Mouse (Mus musculus) cerebellum, adult 11 months (tissue): ENCODE measurements around the gene Phldb2.

Experiments used
- DNase-seq: peaks from one replicate; pipeline ENCODE4 v3.0.0; 2022

Phldb2 gene

DNA sequence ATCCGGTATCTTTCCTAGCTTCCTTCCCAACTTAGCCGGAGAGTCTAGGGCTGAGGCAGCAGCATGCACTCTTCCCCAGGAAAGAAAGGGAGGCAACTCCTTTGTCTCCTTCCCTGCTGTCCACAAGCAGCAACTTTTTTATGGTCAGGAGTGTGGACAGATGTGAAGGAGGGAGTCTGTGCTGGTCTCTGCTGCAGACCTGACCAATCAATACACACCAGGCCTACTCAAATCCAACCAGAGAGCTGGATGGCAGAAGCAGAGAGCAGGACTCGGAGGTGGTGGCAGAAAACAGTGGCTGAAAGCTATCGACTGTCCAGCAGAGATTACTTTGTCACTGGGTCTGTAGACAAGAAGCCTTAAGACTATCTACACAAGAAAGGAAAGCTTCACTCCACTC lies at the start of gene Phldb2:
TSS of gene Phldb2 (minus strand) at position 205 of the 400 bp plus-strand sequence.
- DNase-seq: no peak

DNA sequence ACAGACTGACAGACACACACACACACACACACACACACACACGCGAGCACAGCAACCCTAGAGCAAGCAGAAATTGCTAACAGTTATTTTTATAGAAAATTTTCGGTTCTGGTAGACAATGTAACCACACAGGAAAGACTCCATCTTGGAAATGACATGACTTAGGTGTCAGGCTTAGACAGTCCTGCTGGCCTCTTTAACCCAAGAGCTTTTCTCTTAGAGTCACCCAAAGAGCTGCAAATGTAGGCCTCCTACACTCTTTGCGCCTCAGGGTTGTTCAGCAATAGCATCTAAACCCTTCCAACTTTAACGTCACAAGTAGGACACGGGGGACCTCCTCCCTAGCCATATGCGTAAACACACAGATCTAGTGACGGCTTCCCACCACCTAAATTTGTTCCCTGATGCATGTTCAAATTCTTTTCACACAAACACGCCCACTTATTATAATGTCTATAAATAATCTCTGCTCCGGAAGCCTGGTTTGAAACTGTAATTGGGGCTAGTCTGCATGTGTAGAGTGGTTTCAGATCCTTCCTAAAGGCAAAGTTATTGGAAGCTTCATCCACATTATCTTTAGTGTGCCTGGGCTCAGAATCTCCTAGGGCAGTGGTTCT lies 48.3 kb upstream of the Phldb2 start:
- no peak for DNase-seq

DNA sequence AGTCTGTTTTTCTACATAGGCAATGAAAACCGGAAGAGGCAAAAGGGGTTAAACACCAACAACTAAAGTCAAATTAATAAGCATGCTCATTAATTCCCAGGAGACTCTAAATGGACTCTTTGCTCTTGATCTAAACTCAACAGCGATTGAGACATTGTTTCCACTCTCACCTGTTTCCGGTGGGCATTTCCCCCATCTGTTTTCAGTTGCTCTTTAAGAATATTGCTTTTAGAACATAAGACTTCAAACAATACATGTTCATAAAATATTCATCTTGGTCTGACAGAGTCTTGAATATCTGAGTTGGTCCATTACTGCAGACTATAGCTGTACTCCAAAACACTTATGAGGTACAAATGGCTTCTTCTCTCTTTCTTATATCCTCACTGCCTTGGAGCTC lies 47.6 kb upstream of the Phldb2 start:
- no peak for DNase-seq

DNA sequence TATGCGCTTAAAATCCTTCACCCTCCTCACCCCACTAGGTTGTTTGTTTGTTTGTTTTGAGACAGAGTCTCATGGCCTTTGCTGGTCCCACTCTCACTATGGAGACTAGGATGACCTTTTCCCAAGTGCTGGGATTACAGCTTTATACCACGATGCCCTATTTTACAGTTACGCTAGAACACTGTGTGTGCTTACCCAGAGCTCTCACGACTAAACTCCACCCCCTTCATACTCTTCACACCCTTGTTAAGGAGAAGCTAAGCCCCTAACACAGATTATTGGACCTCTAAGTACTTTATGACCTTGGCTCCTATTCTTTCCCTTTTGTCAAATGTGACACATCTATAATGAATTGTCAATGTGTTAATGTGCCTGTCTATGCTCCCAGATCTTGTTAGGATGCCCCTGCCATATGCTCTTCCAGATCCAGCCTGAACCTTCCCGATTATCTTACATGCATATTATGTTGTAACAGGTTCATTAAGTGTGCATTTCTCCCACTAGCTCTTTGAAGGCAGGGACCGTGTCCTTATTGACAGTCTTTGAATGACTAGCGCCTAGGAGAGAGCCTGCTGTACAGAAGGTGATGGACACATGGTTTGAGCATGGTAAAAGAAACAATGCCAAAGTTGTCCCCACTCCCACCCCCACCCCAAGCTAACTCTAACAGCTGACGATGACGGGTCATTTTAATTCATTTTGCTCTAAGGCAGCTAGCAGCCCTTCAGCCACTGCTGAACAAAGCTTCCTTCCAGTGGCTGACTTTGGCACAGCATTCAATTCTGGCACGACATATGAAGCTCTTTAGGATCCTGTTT lies 46.2 kb upstream of the Phldb2 start:
- DNase-seq: no peak

DNA sequence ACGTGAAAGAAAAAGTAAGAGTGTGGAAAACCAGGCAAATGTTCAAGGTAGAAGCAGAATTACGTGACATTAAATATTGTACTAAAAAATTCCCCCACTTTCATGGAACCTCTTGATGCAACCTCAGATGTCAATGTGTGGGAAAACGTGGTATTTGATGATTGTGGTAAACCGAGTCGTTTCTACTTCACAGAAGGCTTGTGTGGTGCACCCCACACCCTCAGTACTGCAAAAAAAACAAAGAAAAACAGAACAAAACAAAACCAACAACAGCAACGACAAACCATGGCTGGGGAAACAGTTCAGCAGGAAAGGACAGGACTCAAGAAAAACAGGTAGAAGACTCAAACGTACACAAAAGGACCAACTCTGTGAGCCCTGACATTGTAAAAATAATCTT lies 44.8 kb upstream of the Phldb2 start:
- no peak for DNase-seq

DNA sequence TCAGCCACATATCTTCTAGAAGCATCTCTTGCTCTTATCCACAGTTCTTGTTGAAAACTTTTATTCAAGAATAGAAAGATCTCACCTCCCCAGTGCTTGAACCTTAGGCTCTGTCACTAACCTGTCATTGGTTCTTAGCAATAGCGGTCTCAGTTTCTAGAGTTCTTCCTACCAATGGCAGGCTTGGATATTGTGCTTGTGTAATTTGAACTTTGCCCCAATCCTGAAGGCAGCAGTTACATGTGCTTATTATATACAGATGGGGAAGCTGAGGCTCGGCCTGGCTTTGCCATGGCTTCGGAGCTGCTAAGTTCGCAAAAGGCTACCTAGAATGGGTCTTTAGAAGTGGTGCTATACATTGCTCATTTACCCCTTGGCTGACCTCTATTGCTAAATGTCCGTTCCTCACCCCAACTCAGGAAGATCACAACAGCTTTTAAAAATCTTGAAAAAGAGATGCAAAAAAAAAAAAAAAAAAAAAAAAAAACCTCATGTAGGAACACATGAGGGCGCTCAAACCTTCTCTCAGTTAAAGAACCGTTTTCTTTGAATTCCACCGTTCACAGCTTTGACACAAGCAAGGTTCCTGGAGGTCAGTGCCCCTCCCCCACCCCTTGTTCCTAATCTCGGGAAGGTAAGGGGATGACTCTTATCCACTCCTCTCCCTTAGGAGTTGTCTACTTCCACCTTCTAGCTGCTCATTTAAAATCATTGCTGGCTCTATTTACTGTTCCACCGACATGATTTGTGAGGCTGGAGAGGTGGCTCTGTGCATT lies 37.7 kb upstream of the Phldb2 start:
- no peak for DNase-seq

DNA sequence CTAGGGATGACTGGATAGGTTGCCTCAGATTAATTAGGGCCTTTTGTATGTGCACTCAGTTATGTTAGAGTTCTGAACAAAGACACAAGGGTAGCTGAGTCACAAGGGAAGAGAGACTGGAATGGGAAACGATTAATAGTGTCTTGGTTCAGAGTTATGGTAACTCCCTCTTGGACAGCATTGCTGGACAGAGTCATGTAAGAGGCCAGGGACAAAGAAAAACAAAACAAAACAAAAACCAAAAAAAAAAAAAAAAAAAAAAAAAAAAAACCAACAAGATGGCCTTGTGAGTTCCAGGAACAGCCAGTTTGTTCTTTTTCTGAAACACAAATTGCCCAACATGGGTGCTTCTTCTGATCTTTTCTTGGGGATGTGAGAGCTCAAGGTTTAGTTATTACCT lies 32.8 kb upstream of the Phldb2 start:
- no peak for DNase-seq

DNA sequence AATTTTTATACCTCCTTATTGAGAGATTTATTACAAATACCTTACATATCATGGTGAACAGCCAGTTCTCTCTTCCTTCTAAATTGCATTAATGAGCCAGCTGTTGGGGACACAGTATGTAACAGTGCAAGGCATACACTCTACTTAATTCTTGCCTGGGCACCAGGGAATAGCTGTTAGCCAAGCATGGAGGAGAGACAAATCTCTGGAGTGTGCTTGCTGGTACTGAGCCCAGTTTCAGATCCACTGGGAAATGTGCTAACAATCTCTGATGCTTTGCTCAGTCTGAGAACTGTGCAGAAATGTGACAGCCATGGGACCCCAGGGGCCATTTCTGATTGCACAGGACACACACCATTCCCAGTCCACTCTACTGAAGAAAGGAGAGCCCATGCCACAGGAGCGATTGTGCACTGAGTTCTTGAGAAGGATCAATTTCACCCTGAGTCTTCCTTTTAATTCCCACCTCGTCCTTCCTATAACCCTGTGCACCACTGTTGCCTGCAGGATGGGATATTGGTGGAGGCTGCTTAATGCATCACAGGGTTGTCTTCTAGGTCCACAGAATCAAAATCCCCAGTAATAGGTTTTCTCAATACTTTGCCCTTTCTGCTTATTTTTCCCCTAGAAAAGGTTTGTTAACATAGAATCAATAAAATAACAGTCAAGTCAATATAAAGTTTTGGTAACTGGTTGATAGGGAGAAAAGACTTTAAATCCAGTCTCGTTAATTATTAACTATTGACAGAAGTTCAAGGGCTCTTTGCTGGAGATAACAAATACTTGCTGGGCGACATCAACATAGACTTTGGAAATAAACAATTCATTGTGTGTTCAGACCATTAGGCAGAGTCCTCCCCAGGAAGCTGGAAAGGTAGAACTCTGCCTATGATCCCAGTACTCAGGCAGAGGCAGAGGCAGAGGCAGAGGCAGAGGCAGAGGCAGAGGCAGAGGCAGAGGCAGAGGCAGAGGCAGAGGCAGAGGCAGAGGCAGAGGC lies 31.5 kb upstream of the Phldb2 start:
- no peak for DNase-seq

DNA sequence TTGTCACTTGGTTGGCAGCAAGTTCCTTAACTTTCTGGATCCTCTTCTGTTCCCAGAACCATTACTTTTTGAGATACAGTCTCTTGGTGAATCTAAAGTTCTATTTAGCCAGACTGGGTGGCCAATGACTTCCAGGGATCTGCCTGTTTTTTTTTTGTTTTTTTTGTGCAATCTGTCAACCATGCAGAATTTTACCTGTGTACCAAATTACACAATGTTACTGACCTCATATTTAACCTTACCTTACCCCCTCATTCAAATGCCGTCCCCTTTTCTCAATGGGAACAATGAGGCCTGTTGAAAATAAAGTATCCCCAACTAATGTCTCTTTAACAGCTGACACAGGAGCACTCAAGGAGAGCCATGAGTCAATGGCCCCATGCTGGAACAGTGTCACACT lies 22.9 kb upstream of the Phldb2 start:
- no peak for DNase-seq

DNA sequence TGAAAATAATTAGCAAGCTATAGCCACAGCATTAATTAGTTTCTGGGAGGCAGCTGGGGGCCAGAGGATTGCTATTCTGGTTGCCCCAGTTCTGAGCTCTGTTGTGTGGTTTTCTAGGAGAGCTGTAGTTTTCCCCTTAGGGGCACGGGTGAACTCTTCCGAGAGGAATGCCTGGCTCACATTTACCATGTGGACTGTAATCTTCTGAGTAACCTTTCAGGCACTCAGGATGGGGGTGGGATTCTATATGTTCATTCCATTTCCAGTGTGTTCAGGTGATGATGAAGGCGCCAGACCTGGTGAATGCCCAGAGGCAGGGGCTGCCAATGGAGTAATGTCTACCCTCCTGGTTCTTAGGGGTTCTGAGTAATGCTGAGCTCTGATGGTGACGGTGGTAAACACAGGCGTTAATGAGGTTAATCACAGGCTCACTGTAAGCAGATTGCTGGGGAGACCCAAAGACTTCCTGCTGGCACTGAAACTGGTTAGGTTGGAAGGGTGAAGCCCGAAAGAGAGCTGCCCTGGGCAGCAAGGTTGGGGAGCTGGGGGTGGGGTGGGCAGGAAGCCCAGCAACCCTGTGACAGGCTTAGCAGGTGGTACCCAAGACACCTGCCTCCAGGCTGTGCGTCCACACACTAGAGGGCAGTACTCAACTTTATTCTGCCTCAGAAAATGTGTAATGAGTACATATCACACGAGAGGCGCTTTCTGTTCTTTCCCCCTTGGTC lies 20.7 kb upstream of the Phldb2 start:
- DNase-seq: peak; percentile 20

DNA sequence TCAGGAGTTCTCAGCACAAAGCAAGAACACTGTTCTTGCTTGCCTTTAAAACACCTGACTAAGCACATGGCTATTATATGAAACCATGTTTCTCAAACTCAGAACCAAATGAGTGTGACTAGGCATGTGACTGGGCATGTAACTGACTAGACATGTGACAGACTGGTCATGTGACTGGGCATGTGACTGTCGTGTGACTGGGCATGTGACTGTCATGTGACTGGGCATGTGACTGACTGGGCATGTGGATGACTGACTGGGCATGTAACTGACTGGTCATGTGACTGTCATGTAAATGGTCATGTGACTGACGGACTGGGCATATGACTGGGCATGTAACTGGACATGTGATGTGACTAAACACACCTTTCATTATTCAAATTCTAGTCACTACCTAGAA lies 16.8 kb upstream of the Phldb2 start:
- DNase-seq: no peak

DNA sequence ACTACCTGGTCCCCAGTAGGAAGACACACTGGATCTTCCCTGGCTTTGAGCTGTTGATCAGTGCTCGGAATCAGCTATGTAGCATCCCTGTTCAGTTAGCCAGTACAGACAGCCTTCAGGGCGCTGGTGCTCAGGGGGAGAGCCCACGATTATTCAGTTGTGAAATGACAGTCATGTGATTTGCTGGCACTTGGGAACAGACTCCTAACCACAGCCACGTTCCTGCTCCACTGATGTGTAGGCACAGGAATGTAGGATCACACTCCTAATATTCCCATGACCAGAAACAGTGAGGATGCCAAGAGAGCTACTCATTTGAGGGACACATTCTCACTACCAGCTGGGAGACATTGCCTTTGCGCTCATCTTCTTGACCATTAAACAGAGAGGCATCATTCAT lies 15.3 kb upstream of the Phldb2 start:
- DNase-seq: no peak

DNA sequence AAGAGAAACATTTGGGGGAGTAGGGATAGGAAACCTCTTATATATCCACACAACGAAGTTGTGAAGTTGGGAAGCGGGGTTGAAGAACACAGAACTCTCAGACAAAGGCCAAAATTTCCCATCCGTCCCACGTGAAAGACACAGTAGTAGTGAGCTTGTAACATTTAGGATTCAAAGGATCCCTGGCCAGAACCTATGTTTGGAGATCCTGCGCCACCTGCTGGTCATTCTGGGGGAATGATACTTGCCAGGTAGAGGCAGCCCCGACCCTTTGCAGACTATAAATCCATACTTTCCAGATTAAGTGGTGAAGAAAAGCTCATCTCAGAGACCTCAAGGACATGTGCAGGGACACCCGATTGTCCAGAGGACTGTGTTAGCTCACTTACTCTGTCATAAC lies 14.1 kb upstream of the Phldb2 start:
- DNase-seq: peak; percentile 65

DNA sequence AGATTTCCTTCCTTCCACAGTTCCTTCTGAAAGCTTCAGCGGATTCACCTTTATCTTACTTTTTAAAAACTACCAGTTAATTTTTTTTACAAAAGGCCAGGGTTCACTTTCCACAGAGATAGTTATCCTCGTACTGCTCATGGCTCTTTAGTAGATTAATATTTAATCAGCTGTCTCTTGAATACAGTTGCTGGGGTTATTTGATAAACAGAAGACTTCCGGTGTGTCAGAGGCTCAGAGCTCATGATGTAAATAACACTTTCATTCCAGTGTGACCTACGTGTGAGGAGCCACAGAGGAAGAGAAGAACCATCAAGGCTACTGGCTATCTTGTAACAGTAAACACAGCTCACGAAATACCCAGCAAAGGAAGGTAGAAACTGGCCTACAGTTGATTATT lies 13.2 kb upstream of the Phldb2 start:
- DNase-seq: no peak

DNA sequence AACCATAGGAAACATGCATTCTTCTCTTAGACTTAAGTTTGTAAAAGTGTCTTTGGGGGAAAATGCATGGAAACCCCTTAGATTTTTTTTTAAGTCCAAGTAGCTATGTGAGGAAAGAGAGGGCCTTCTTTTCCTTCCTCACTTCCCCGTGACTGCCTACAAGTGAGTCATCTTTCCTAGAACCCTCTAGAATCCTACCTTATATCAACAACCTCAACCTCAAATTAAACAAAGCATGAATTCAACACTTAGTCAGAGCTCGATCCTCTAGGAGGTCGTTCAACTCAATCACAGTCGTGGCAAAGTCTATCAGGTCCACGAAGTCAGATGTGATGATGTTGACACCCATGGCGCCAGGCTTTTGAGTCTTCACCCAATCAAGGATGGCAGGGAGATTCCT lies 11.4 kb upstream of the Phldb2 start:
- no peak for DNase-seq

DNA sequence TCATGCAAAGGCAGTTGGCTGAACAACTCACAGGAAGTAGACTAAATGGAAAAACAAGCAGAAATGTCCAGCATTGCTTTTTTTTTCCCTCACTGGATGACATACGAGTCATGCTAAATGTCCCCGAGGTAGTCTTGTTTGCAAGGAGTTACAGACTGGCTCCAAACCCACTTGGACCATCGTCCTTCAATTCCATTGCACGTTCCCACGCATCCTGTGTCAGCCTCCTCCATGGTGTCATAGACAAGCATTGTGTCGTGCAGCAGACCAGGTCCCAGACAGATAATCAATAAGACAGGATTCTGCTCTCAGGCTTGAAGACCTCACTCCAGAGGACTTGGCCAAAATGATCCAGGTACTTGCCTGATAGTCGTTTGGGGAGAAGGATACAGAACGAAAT lies 10.4 kb upstream of the Phldb2 start:
- no peak for DNase-seq

DNA sequence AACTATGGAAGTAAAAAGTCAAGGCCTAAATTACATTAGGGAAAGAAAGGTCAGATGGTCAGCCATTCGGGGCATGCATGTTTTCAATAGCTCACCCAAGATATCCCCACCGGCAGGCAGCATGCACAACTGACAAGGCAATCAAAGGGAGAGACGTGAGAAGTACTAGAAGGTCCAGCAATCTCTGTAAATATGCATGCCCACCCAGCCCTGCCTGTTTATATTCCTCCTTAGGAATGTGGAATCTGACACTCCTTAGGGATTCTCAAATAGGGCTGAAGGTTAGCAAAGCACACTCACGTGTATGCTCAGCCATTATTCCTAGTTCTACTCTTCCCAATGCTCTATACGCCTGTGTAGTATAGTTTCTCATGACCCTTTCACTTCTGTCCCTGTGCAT lies 9.7 kb upstream of the Phldb2 start:
- no peak for DNase-seq

DNA sequence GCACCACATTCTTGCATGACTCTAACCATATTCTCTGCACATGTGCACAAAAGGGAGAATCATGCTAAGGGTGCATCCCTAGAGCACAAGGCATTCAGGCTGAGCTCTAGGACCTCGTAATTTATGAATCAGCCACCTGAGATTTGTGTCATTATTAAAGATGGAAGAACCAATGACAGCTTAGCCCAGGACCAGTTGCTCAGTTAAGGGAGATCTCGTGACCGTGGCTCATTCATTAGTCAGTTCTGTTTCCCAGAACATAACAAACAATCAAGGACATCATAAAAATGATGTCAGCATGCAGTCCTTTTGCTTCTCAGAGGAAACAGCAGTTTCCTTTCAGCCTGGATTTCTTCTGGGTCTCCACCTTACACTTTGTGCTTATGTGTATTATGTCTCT lies 7.6 kb upstream of the Phldb2 start:
- DNase-seq: no peak

DNA sequence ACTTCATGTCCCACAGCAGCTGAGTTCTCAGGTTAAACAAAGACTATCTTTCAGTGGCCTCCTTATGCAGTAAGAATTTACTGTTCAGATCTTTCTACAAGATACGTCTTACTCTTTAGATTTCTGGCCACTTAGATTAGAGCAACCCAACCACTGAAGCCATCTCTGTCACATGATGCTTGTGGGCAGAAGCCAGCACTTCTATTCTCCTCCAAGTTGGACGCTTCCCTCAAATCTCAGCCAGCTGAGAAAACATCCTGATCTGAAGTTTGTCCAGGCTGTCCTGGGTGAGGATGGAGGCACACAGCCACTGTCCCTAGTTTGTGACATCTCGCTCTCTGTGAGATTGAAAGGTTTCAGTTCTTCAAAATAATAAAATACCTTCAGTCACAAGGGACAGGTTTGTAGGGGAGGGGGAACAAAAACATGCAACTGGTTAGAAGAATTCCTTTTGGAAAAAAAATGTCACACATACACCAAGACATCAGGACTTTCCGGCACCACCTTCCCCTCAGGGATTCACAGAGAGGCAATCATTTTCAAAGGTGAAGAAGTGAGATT lies 3.1 kb upstream of the Phldb2 start:
- DNase-seq: no peak

DNA sequence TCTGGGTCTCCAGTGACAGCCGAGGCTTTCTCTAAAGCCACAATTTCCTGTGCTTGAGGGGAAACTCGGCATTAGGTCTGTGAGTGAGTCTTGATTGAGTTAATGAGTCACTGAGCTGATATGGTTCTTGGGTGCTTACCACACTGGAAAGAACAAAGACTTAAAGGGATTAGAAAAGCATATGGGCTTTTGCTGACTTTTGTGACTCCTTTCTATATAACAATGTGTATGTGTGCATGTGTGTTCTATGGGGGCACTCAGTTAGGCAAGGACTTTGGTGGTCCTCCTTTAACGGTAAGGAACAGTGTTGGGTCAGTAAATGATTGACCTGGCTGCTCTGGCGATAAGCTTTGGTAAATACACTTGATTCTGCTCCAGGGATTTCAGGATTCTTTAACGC lies 897 bp downstream of the Phldb2 start:
- no peak for DNase-seq

DNA sequence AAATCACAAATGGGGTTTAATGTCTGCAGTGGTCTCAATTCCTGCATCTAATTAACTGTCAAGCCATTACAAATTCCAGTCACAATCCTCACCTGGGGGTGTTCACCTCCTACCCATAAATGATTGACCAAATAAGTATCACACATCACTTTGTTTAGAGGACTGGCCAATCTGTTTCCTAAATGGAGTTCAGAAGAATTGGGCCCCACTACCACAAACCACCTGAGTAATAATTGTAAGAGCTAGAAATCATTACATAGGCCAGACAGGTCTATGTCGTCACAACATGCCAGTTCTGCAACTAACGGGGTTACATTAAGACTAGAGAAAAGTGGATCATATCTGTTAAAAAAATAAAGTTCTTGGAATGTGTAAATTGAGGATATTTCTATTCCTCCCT lies 1.4 kb downstream of the Phldb2 start:
- no peak for DNase-seq

DNA sequence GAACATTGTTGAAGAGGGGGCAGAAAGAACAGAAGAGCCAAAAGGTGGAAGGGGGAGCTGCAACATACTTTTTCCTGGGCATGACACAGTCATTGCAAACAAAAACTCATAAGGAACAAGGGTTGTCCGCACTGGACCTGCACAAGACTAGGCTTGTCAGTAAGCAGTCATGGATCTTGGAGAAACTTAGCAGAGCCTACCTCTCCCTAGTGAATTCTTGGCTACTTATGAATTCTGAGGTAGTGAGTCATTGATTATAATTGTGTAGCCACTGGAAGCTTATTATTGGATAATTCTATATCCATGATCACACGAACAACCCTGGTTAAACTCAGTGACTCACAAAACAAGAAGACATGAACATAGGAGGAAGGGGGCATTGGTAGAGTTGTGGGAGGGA lies 7.1 kb downstream of the Phldb2 start:
- DNase-seq: no peak
